Mouse (Mus musculus) midbrain, embryonic 14.5 days (tissue): ENCODE data around the gene Hoxb2. TPM values are rescaled to one million over a fixed set of nuclear protein-coding genes. Genes with fewer than 3 reads are reported as not detected.

Experiments
- ATAC-seq: fragments of 200-750 bp; cut with Nextera tagmentation; 2 replicates; pipeline ENCODE4 v1.8.0; 2017; ENCODE audit warnings: moderate number of reproducible peaks, moderate library complexity; ENCODE audit not compliant: low FRiP score, low TSS enrichment
- DNase-seq: peaks from one replicate; pipeline ENCODE4 v3.0.0-alpha.2; 2015
- H3K27ac ChIP-seq: fragments of 300-500 bp; sonication (generic); replicated peaks from 2 replicates; pipeline ENCODE4 v1.5.1; 2014; ENCODE audit warnings: mild to moderate bottlenecking, low read depth, low read length, moderate library complexity
- H3K27me3 ChIP-seq: fragments of 300-500 bp; sonication (generic); 2 replicates; pipeline ENCODE4 v1.6.1; 2014; ENCODE audit warnings: low read length, control low read depth, mixed read lengths; ENCODE audit not compliant: control insufficient read depth, insufficient read depth
- H3K36me3 ChIP-seq: fragments of 300-500 bp; sonication (generic); 2 replicates; pipeline ENCODE4 v1.6.1; 2014; ENCODE audit warnings: low read length, control low read depth; ENCODE audit not compliant: control insufficient read depth, insufficient read depth
- H3K4me1 ChIP-seq: fragments of 300-500 bp; sonication (generic); 2 replicates; pipeline ENCODE4 v1.6.1; 2014; ENCODE audit warnings: mild to moderate bottlenecking, antibody characterized with exemption, low read length, control low read depth; ENCODE audit not compliant: control insufficient read depth, insufficient read depth
- H3K4me2 ChIP-seq: fragments of 300-500 bp; sonication (generic); 2 replicates; pipeline ENCODE4 v1.6.1; 2014; ENCODE audit warnings: mild to moderate bottlenecking, low read length, moderate library complexity
- H3K4me3 ChIP-seq: fragments of 300-500 bp; sonication (generic); replicated peaks from 2 replicates; pipeline ENCODE4 v1.5.1; 2014; ENCODE audit warnings: low read depth, low read length
- H3K9ac ChIP-seq: fragments of 300-500 bp; sonication (generic); replicated peaks from 2 replicates; pipeline ENCODE4 v1.6.1; 2014; ENCODE audit warnings: mild to moderate bottlenecking, low read length, moderate library complexity
- H3K9me3 ChIP-seq: fragments of 300-500 bp; sonication (generic); 2 replicates; pipeline ENCODE4 v1.6.1; 2016; ENCODE audit warnings: low read length, control low read depth, mixed read lengths; ENCODE audit not compliant: control insufficient read depth
- WGBS: fragments of 180-500 bp; shearing (Covaris S2); extraction: QIAGEN DNeasy Blood & Tissue Kit; methylation state at CpG from one replicate; pipeline ENCODE4 v1.1.7; 2014; 5-methylcytosine and 5-hydroxymethylcytosine counted together
- polyA plus RNA-seq: library from polyadenylated mRNA; unstranded; fragments of >200 nt; fragmentation: Nextera tagmentation; extraction: Ambion mirVana; gene quantifications from 2 replicates; pipeline ENCODE4 v1.2.1, GENCODE M21; 2014

Hoxb2 gene
- polyA plus RNA-seq, 1 experiment from 2014 or later, result 0.17 TPM

DNA sequence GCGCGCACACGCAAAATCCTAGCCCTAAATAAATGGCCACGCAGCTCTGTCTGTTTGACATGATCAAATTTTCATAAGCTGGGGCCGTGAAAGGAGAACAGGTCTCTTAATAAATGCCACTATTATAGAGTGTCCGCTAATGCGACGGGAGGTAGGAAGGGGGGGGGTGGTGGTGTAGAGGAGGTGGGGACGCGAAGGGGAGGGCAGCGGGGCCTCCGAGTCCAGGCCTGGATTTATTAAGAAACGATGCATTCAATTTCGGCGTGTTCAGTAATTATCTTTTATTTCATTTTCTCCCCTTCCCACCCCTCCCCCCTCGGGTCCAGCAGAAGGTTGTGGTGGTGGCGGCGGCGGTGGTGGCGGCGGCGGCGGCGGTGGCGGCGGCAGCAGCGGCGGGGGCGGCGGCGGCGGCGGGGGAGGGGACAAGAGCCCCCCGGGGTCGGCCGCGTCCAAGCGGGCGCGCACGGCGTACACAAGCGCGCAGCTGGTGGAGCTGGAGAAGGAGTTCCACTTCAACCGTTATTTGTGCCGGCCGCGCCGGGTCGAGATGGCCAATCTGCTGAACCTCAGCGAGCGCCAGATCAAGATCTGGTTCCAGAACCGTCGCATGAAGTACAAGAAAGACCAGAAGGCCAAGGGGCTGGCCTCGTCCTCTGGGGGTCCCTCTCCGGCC, 5.0 kb upstream of the Hoxb2 start:
- Histone ChIP-seq H3K4me2 (no peak overlapping the region), H3K27me3 (peaks cover 95% of the 10 kb centered on the region), H3K4me3 (no peak overlapping the region), H3K36me3 (no peaks in the 10 kb centered on the region), H3K9ac (no peak overlapping the region), H3K9me3 (no peaks in the 10 kb centered on the region), H3K4me1 (no peaks in the 10 kb centered on the region), H3K27ac (no peak overlapping the region)
- ATAC-seq (no peak), DNase-seq (no peak)
- WGBS, result under 1% methylated on average over 56 of the region's 56 CpGs

DNA sequence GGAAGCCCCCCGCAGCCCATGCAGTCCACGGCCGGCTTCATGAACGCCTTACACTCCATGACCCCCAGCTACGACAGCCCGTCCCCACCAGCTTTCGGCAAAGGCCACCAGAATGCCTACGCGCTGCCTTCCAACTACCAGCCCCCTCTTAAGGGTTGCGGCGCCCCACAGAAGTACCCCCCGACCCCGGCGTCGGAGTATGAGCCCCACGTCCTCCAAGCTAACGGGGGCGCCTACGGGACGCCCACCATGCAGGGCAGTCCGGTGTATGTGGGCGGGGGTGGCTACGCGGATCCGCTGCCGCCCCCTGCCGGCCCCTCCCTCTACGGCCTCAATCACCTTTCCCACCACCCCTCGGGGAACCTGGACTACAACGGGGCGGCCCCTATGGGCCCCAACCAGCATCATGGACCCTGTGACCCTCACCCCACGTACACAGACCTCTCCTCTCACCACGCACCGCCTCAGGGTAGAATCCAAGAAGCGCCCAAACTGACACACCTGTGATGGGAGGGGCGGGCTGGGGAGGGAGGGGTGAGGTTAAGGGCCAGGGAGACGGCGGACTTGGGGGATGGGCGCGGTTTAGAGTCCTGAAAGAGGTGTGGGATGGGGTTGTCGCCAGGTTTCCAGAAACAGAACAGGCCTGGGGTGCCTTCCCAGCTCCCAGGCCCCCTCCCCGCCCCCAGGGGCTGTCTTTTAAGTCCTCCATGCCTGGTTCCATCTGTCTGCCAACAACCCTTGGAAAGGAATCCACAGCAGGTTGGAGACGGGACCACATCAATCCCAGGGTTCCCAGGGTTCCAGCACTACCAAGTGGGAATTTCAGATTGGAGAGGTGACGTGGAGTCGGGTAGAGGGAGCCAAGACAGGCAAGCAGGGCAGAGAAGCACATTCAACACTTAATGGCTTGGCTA, 4.2 kb upstream of the Hoxb2 start:
- Histone ChIP-seq H3K4me1 (no peaks in the 10 kb centered on the region), H3K27ac (no peak overlapping the region), H3K4me3 (no peak overlapping the region), H3K36me3 (no peaks in the 10 kb centered on the region), H3K4me2 (no peak overlapping the region), H3K27me3 (peaks cover 96% of the 10 kb centered on the region), H3K9me3 (no peaks in the 10 kb centered on the region), H3K9ac (no peak overlapping the region)
- ATAC-seq, result no peak
- no peak for DNase-seq
- 1% methylated on average over 45 of the region's 45 CpGs for WGBS

DNA sequence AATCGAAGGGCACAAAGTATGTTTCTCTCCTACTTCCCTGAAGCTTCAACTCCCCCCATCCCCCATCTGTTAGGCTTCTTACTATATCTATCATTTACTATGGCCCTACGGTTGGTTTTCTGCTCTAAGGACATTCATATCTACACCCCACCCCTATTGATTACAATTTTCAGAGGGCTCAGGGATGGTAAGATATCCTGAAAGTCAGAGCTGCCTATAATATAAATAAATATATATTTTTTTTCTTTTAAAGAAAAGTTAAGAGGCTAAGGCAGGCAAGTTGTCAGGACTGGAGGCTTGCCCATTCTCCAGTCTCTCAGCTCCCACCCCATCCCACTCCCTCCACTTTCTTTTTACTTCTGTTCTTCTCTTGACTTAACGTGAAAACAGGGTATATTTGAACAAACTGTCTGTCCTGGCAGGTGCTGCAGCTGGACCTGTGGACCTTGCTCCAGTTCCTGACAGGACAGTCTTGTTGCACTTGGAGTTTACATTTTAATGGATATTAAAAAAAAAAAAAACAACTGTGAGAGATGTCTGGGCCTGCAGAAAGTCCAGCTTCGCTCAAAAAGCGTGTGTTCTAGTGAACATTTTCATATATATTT, 3.3 kb upstream of the Hoxb2 start:
- Histone ChIP-seq H3K4me2 (no peak overlapping the region), H3K9ac (no peak overlapping the region), H3K27me3 (peaks cover 97% of the 10 kb centered on the region), H3K36me3 (no peaks in the 10 kb centered on the region), H3K27ac (no peak overlapping the region), H3K4me1 (no peaks in the 10 kb centered on the region), H3K4me3 (no peak overlapping the region), H3K9me3 (no peaks in the 10 kb centered on the region)
- no peak for DNase-seq
- ATAC-seq, result no peak
- WGBS, result 7% methylated on average over 5 of the region's 5 CpGs

GRCm38 (mm10) chr11:96347717-96348116, 2.6 kb upstream of the Hoxb2 start:
- Histone ChIP-seq H3K36me3 (no peaks in the 10 kb centered on the region), H3K27me3 (peaks cover 98% of the 10 kb centered on the region), H3K4me2 (no peak overlapping the region), H3K9ac (no peak overlapping the region), H3K4me1 (no peaks in the 10 kb centered on the region), H3K27ac (no peak overlapping the region), H3K4me3 (no peak overlapping the region), H3K9me3 (no peaks in the 10 kb centered on the region)
- 8% methylated on average over 4 of the region's 4 CpGs for WGBS
- no peak for DNase-seq
- no peak for ATAC-seq

DNA sequence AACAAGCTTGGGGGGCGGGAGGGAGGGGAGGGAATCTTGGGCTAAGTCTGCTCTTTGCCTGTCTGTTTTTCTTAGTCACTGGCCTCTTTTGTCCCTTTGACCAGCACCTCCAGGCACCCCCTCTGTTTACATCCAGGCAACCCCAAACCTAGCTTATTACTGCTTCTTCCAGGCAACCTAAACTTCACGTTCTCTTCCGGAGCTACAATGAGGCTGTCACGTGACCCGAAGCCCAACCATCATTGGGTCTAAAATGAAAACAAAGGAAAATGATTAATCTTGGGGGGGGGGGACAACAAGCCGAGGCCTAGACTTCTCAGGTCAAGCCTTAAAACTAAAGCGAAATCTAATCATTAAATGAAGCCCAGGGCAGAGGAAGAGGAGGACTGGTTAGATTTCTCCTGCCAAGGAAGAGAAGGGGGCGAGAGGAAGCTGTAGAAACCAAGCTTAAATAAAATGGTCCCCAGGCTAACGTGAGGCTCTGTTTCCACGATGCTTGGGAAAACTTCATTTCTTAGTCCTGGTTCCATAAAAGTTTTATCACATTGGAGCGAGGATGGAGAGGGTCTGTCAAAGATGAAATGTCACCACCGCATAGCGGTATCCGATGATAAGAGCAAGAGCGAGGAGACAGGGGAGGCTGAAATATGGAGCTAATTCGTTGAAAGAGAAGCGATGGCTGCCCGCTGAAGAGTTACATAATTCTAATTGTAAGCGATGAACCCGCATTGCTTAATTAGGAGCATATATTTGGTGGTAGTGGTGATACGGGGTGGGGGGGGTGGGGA, 2.0 kb upstream of the Hoxb2 start:
- Histone ChIP-seq H3K4me1 (no peaks in the 10 kb centered on the region), H3K9me3 (no peaks in the 10 kb centered on the region), H3K4me3 (no peak overlapping the region), H3K27ac (no peak overlapping the region), H3K9ac (no peak overlapping the region), H3K27me3 (peaks cover 98% of the 10 kb centered on the region), H3K4me2 (no peak overlapping the region), H3K36me3 (no peaks in the 10 kb centered on the region)
- ATAC-seq, result no peak
- WGBS, result 3% methylated on average over 21 of the region's 21 CpGs
- no peak for DNase-seq

DNA sequence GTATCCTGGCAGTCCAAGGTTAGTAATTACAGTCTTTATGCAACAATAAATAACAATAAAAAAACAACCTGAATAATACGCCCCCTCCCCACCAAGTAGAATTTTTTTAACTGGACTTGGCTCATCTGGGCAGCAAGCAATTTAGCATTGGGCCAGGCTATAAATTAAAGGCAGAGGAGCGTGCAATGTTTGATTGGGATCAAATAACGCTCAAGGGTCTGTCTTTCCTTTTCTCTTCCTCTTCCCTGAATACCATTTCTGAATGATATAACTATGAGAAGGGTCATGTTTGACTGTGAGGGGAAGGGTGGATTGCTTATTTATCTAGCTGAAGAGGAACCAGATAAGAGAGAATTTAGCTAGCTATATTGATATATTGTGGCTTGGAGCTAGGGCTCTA, 1.3 kb upstream of the Hoxb2 start:
- Histone ChIP-seq H3K4me3 (no peak overlapping the region), H3K4me2 (no peak overlapping the region), H3K4me1 (no peaks in the 10 kb centered on the region), H3K9me3 (no peaks in the 10 kb centered on the region), H3K9ac (no peak overlapping the region), H3K36me3 (no peaks in the 10 kb centered on the region), H3K27ac (no peak overlapping the region), H3K27me3 (peaks cover 95% of the 10 kb centered on the region)
- WGBS, result 10% methylated on average over 3 of the region's 3 CpGs
- ATAC-seq, result no peak
- DNase-seq, result no peak

DNA sequence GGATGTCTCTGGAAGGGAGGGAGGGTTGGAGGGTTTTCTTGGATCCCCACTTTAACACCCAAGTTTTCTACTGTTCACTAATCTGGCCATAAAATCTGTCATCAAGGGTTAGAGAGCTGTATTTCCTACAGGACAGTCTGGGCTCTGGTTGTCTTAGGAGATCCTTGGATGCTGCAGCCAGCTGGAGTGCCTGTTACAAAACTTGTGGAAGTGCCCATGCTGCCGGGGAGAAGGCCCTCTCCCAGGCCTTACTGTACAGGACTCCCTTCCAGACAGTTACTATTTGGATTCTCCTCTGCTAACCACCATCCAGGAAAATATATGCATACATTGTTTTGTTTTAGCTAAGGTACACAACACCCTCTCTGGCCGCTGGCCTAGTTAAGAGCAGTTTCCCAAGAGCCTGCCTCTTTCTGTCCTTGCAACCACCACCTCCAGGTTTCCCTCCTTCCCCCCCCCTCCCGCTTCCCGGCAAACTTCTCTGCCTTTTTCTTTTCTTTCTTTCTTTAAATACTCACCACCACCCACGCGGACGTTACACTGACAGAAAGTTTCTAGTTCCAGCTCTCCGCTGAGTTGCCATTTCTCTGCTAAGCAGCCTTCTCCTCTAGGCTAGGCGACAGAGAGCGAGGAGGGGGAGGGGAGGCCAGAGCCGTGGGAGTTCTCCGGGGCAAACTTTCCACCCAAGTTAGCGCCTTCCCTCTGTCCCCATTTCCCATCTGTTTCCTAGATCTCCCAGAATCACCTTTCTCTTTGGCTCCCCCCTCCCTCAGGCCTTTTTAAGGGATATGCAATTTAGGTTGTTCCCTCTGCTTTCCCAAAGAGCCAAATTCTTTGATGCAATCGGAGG, 609 bp upstream of the Hoxb2 start:
- WGBS, result 2% methylated on average over 13 of the region's 14 CpGs
- no peak overlapping the region for H3K27ac ChIP-seq
- peaks cover 95% of the 10 kb centered on the region for H3K27me3 ChIP-seq
- H3K9me3 ChIP-seq, result no peaks in the 10 kb centered on the region
- H3K9ac ChIP-seq, result no peak overlapping the region
- no peak overlapping the region for H3K4me3 ChIP-seq
- ATAC-seq (no peak), DNase-seq (no peak)
- H3K4me1 ChIP-seq, result no peaks in the 10 kb centered on the region
- no peaks in the 10 kb centered on the region for H3K36me3 ChIP-seq
- no peak overlapping the region for H3K4me2 ChIP-seq

GRCm38 (mm10) chr11:96350791-96351190, 466 bp downstream of the Hoxb2 start:
- Histone ChIP-seq H3K27me3 (peaks cover 92% of the 10 kb centered on the region), H3K9me3 (no peaks in the 10 kb centered on the region), H3K9ac (no peak overlapping the region), H3K27ac (no peak overlapping the region), H3K4me3 (no peak overlapping the region), H3K4me2 (no peak overlapping the region), H3K4me1 (no peaks in the 10 kb centered on the region), H3K36me3 (no peaks in the 10 kb centered on the region)
- DNase-seq (no peak), ATAC-seq (no peak)
- WGBS, result 3% methylated on average over 2 of the region's 2 CpGs
